Mouse (Mus musculus): ENCODE results near the gene Scyl1.

Gene Scyl1

GRCm38 (mm10) chr19:5787920-5788319 is 16.7 kb upstream of the Scyl1 start:
- no peak for DNase-seq (ENCODE audit: low read depth, low spot score)

GRCm38 (mm10) chr19:5787128-5787635 is 16.0 kb upstream of the Scyl1 start:
- peak; percentile 92 for DNase-seq (ENCODE audit: low read depth, low spot score)

- peak; percentile 89 for DNase-seq (ENCODE audit: low read depth, low spot score)
These were observed 15.4 kb upstream of the Scyl1 start for GRCm38 (mm10) chr19:5786441-5787114.

GRCm38 (mm10) chr19:5784958-5785577 is 13.8 kb upstream of the Scyl1 start:
- DNase-seq (ENCODE audit: low read depth, low spot score), result no peak

GRCm38 (mm10) chr19:5782121-5782520 is 10.9 kb upstream of the Scyl1 start:
- DNase-seq (ENCODE audit: low read depth, low spot score), result no peak

GRCm38 (mm10) chr19:5781532-5781931 is 10.3 kb upstream of the Scyl1 start:
- DNase-seq (ENCODE audit: low read depth, low spot score), result no peak

- DNase-seq (ENCODE audit: low read depth, low spot score), result peak; percentile 43
These were observed 9.0 kb upstream of the Scyl1 start for GRCm38 (mm10) chr19:5780203-5780602.

GRCm38 (mm10) chr19:5778312-5778711 is 7.1 kb upstream of the Scyl1 start:
- DNase-seq (ENCODE audit: low read depth, low spot score), result no peak

- no peak for DNase-seq (ENCODE audit: low read depth, low spot score)
These were observed 6.3 kb upstream of the Scyl1 start for GRCm38 (mm10) chr19:5777387-5778032.

- no peak for DNase-seq (ENCODE audit: low read depth, low spot score)
These were observed 908 bp downstream of the Scyl1 start for GRCm38 (mm10) chr19:5770311-5770710.

GRCm38 (mm10) chr19:5767271-5767670 is 3.9 kb downstream of the Scyl1 start:
- no peak for DNase-seq (ENCODE audit: low read depth, low spot score)

GRCm38 (mm10) chr19:5763163-5763562 is 8.1 kb downstream of the Scyl1 start:
- no peak for DNase-seq (ENCODE audit: low read depth, low spot score)

- no peak for DNase-seq (ENCODE audit: low read depth, low spot score)
These were observed 12.3 kb downstream of the Scyl1 start for GRCm38 (mm10) chr19:5758878-5759403.

- no peak for DNase-seq (ENCODE audit: low read depth, low spot score)
These were observed 14.1 kb downstream of the Scyl1 start for GRCm38 (mm10) chr19:5756991-5757636.

- DNase-seq (ENCODE audit: low read depth, low spot score), result no peak
These were observed 14.8 kb downstream of the Scyl1 start for GRCm38 (mm10) chr19:5756321-5756985.

- no peak for DNase-seq (ENCODE audit: low read depth, low spot score)
These were observed 19.5 kb downstream of the Scyl1 start for GRCm38 (mm10) chr19:5751742-5752141.

- DNase-seq (ENCODE audit: low read depth, low spot score), result no peak
These were observed 20.3 kb downstream of the Scyl1 start for GRCm38 (mm10) chr19:5750951-5751350.

- DNase-seq (ENCODE audit: low read depth, low spot score), result no peak
These were observed 21.7 kb downstream of the Scyl1 start for GRCm38 (mm10) chr19:5749476-5749875.

- DNase-seq (ENCODE audit: low read depth, low spot score), result no peak
These were observed 24.3 kb downstream of the Scyl1 start for GRCm38 (mm10) chr19:5746907-5747363.

GRCm38 (mm10) chr19:5745756-5746710 is 25.2 kb downstream of the Scyl1 start:
- no peak for DNase-seq (ENCODE audit: low read depth, low spot score)

Measured in forelimb bud, embryonic 11.5 days (tissue).